Mouse (Mus musculus): ENCODE data around the gene Kcnk10.

Gene Kcnk10

DNA sequence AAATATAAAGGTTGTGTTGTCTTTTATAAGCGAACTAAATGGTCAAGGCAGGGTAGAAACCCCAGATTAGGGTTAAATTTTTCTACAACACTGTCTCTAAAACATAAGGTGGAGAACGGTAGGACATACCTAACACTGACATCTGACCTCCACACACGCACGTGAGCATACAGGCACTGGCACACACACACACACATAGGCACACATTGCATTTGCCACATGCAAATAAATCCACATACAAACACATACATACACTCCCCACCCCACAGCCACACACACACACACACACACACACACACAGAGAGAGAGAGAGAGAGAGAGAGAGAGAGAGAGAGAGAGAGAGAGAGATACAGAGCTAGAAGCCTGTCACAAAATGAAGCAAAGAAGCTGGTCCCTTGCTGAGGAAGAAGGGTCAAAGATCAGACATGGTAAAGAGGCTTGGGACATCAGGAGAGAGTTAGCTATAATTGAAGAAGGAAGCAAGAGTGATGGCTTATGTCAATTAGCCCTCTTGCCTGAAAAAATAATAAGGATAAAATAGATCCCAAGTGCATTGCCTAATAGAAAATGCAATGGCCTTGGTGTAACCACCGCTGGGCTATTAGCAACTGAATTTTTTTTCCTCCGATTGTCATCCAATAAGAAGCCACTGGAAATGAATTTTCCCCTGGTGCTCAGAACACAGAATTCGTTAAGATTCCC lies 58.1 kb downstream of the Kcnk10 start:
- DNase-seq: no peak

DNA sequence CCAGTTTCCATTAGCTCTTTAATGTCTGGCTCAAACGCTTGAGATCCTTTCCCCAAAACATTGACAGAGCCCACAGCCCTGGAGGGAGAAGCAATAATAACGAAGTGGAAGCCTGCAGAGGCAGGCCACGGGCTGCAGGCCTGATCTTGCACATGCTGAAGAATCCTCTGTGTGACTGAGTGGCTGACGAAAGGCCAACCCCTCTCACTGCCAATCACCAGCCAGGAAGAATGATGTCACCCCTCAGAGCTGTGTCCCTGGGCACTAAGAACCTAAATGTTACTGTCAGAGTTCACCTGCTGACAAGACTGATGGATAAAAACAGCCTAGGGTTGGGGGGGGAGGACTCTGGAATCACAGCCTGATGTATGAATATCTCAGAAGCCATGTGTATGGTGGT lies 72.5 kb downstream of the Kcnk10 start:
- DNase-seq: no peak

DNA sequence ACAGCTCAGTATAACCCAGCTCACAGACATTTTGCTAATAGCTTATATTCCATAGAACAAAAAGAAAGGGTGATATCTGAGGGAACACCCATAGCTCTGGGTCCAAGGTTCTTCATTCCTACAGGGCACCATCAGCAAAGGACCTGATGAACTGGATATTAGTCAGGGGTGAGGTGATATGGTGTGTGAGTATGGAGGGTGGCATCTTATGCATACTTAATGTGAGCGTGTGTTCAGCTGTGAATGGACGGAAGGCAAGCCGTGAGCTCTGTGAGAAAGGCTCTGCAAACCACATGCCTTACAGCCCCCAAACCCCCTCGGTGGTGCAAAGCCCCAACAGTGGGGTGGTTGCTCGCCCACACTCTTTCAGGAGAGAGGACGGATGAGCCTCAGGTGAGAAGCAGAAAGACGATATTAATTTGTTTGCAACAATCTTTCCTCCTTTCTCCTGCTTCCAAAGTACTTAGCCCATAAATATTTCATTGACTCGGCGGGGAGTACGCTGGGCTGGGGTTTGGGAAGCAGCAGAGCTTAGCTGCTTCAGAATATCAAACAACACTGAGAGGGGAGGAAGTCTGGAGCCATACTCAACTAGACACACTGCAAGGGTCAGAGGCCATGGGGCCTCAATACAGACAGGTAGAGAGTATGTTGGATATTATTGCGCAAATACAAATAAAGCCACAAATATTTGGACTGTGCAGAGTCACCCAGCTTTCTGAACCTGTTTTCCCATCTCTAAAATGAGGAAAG lies 76.4 kb downstream of the Kcnk10 start:
- DNase-seq: no peak

DNA sequence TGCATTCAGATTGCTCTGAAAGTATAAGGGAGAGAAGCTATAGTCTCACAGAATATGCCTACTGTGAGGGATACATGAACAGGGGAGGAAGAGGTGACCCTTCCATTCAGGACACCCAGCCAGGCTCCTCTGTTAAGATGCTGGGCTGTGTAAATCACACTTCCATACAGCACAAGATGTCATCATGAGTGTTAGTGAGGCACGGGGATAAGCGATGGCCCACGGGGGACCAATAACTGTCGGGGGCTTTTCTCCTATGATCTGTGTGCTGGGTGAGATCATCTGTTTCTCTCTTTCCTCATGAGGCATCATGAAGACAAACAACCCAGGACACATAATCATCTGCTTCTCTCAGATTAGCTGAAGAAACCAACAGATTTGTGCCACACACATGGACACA lies 77.1 kb downstream of the Kcnk10 start:
- DNase-seq: no peak

DNA sequence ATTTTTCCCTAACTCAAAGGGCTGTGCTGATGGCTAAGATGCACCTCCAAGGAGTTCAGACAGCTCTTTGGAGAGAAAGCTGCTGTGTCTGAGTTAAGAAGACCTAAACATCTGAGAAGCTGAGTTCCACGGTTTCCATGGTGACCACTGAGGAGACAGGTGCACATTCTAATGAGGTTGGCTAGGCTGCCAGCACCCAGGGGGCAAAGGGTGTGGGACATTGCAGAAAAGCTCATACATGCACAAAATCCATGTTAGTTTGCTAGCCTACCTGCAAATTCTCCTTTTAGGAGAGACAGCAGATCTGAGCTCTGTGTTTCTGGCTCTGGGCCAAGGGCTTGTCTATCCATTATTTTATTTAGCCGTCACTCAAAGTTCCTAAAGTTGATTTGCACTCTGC lies 96.7 kb downstream of the Kcnk10 start:
- DNase-seq: peak; percentile 17

DNA sequence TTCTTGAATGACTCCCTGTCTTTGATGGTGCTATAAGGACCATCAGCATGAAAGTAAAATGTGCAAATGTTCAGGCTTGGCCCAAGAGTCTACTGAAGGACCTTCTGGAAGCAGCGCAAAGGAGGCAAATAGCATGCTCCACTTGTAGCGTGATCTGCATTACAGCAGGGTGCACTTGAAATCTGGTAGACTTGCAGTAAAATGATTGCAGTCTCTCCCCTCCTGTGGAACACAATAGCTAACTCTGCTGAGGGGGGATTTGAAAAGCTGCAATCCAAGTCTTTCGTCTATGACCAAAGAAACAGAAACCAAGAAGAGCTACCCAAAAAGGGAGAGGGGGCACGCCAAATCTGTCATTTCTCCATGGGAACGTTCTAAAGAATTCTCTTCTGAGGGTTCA lies 97.1 kb downstream of the Kcnk10 start:
- DNase-seq: no peak

DNA sequence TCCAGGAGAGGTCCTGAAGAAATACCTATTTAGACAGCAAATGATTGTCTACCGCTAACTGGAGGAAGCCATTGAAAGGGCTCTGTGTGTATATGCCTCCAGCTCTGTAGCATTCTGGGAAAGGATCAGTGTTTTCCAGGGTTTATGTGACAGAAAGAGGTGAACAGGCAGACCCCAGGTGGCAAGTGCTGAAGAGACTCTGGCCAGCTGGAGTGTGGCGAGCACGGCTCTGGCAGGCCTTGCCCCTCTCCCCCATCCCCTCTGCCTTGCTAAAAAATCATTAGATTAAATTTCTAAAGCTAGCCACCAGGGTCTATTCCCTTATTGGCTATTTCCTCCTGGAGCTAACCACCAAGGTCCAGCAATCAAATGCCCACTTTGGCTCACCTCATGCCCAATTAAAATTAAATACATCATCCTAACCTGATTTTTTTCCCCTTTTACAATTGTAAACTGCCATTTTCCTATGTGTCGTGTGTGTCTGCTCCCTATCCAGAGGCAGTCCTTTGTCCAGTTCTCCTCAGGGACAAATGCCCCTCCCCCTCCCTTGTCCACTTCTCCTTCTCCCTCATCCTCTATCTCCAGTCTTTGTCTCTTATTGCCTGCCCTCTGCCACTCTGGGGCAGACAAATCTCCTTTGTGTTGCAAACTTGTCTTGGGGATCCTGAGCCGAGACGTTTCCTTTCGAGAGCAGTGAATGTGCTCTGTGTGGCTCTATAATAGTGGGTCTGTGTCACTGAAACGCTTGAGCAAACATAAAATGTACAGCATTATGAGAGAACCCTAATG lies 100.2 kb downstream of the Kcnk10 start:
- peak; percentile 49 for DNase-seq

DNA sequence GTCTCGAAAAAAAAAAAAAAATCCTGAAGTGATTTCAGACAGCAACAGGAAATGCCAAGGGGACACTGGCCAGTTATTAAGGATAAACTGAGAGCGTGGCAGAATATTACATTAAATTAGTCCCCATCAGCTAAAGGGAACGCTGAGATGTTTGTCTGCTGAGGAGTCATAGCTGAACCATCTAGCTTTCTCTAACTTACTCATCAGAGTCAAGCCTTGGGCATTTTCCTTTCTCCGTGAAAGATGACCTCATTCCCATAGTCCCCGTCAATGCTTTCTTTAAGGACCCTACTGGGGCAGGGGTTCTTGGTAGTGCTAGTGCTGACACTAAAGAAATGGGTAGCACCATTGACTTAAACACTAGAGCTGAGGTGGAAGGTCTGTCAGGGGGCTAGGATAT lies 106.9 kb downstream of the Kcnk10 start:
- DNase-seq: no peak

DNA sequence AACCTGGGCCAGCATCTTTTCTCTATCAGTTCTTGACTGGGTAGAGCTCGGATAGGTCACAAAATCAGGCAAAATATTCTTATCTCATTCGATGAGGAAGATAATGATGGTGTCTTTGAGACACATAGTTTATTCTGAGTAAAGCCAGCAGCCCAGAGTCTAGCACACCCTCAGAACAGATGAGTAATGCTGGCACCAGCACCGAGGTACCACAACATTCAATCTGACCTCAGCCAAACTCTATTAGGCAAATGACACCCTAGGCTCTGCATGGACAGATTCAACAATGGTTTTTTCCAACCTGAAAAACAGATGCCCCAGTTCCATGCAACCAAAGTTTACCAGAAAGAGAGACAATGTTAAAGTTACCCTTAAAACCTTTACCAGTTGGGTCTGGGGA lies 108.0 kb downstream of the Kcnk10 start:
- no peak for DNase-seq

DNA sequence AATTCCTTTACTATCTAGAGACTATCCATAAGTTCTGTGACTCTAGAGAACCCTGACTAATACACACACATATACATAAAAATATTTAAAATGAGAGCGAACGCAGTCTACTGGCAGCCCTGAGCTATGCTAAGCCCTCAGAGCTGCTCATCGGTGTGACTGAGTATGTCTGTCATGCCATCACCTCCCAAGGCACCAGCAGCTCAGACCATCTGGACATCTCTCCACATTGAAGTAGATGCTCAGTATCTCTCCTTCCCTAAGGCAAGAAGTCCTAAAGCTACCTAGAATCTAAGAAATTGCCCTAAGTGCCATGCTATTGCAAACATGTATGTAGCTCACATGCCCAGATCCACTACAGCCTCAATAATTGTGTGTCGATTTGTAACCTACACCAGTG lies 110.3 kb downstream of the Kcnk10 start:
- no peak for DNase-seq

DNA sequence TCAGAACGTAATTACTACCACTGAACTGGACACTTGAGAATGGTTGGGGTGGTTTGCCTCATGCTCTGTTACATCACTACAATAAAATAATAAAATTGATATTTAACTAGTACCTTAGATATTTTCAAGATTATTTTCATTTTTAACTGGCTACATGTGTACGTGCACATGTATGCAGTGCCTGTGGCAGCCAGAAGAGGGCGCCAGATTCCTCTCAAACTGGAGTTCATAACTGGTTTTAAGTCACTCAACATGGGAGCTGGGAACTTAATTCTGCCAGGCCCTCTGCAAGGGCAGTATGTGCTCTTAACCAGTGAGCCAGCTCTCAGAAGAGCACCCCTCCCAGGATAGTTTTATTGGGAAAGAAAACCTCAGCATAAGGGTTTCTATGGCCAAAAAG lies 118.2 kb downstream of the Kcnk10 start:
- no peak for DNase-seq

DNA sequence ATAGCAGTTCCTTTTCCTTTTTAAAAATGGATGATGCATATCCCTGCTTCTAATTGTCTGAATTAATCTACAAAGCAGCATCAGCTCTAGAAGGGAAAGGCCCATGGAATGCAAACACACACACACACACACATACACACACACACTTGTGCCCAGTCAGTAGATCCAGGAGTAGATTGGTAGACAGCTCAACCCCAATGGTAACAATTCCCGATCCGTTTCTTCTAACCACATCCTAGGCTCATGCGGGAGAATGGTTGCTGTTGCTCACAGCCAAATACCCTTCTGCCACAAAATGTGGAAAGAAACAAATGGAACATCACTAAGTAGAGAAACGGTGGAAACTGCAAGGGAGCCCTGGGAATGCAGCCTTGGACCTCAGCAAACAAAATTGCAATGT lies 119.2 kb downstream of the Kcnk10 start:
- no peak for DNase-seq

DNA sequence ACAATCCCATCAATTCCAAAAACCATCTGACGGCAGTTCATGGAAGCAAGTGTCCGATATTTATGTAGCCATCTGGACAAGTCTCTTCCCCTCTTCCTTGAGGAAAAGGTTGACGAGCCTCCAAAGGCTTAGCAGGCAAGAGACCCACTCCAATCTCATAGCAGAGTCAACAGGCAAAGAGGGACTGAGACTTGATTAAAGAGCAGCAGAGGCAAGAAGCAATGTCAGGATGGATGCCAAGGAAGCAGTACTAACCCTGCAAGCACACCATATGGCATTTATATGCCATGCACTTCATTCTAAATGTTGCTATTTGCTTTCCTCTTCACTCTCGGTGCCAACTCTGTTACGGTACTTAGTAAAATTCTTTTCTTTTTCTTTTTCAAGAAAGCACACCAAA lies 119.6 kb downstream of the Kcnk10 start:
- no peak for DNase-seq

DNA sequence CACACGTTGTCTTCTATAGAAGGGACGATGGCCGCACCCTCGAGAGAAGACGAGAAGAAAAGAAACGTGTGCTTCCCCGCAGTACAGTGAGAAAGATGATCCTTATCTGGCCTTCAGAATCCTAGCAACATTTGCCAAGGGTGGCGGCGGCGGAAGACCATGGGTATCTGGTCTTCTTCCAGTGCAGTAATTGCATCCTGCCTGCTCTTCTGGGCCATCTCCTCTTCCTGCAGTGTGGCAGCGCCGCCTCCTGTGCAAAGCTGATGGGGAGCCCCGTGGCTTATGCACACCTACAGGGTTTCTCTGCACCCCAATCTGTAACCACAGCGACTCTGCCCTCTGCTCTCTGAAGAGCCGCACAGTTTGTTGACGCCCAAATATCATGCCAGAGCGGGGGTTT lies 124.9 kb downstream of the Kcnk10 start:
- DNase-seq: no peak

DNA sequence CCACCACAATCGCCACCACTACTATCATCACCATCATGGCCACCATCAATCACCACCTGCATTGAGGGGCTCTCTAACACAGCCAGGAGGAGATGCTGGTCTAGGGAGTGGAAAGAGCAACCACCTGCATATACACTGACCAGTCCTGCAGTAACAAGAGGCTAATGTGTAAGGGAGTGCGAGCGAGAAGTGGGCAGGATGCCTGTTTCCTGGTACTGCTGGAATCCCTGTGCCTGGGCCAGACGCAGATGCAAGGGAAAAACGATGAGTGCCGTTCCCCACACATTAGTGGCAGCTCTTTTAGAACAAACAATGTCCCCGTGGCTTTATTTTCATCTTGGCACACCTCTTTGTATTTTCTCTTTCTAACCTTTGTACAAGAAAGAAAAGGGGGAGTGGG lies 125.5 kb downstream of the Kcnk10 start:
- no peak for DNase-seq

DNA sequence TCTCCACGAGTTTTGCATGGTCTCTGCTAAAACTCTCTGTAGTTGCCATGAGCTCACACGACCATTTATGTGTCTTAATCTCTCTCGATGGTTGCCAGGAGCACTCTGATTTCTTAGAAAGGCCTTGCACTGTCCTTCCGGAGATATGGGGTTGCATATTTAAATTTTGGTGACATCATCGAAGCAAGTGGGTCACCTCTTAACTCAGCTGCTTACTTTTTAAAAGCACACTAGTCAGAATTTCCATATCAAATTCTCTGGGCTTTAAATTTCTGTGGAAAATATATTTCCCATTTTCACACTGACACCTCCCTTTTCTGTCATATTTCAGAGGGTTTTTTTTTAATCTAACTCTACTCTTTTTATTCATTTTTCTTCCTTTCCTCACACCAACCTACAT lies 132.5 kb downstream of the Kcnk10 start:
- no peak for DNase-seq

DNA sequence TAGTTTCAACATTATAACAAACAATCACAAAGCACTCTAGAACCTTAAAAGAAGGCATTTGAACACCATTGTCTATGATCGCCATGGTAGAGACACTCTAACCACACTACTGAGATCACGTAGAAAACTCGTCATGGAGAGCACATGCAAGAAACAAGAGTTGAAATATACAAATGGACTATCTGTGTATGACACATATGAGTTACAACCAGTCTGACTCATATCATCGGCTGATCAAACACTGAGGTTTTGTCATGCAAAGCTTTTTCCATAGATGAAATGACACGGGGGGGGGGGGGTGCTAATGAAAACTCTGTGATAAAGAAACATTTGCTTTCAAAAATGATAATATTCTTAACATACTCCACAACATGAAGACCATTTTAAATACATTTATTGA lies 133.2 kb downstream of the Kcnk10 start:
- no peak for DNase-seq

DNA sequence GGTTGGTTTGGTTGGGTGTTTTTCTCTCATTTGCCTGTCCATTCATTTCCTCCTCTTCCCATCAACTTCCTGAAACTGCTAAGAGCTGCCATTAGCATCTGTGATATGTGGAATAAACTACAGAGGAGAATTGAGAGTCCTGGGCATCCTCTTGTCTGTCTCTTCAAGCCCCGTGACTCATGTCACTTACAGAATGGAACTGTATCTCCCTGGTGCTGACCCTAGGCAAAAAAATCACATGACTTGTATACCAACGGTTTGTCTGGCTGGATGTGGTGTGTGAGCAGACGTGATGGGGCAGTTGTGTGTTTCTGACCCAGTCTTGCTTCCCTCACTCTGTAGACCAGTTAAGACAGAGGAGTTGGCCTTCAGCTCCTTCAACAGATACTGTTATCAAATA lies 134.4 kb downstream of the Kcnk10 start:
- DNase-seq: no peak

DNA sequence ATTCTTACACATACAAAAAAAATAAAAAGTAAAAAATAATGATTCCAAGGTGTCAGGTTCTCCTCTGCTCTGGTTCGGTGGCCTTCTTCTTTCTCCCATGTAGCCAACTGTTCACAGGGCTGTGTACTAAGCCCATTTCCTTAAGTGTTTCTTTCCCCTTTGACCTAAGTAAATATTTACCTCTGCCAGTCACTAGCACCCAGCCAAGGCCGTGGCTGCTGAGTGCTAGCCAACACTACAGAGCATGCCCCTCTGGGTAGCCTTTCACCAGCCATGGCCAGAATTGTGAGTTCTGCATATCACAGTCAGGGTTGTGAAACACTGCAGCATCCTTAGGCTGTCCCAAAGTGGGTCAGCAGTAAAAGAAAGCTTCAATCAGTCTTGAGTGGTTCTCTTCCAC lies 140.0 kb downstream of the Kcnk10 start:
- DNase-seq: no peak

DNA sequence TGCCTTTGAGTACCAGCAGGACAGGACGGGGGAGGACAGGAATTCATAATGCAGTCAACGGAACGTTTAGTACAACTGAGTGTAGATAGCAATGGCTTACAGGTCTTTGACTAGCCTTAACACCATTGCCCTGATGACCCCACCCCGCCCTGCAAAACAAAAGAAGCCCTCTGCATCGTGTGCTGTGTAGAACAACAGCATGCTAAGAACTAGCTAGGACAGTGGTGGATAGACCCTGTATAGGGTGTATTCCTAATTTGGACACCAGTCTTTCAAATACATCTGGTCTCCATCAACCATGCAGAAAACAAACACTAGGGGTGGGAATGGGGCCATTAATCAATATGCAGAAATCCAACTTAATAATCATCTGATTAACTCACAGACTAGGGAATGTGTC lies 147.4 kb downstream of the Kcnk10 start:
- no peak for DNase-seq

DNA sequence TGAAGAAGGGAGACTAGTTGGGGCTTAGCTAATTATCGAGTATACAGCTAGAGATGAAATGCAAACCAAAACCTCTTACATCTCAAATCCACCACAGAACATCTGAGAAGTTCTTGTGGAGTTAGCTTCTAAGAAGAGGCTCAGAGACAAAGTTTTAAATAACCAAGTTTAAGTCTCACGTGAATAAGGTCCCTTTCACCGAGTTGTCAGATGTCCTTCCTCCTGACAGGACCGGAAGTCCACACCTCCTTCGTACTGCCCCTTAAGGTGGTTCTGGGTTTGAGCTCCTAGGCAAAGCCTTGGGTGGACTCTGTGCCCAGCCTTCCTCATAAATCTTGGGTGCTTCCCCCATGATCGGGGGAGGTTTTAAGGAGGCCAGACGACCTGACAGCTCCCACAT lies 156.8 kb downstream of the Kcnk10 start:
- no peak for DNase-seq

DNA sequence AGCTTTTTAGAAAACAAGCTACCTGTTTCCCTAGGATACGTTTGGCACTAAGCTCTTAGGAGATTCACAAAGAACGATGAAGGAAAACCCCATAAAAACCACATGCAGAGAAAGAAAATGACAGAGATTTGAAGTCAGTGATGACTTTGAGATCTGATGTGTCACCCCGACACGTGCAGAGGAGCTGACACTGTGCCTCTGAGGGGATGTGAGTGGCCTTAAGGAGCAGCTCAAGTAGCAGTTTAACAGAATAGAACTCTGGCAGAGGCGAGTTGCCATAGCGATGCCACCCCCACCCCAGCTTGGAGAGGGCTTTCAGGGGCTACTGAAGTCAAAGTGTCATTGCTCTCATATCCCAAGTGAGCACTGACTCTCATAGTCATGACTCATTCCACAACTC lies 158.3 kb downstream of the Kcnk10 start:
- peak; percentile 2 for DNase-seq

DNA sequence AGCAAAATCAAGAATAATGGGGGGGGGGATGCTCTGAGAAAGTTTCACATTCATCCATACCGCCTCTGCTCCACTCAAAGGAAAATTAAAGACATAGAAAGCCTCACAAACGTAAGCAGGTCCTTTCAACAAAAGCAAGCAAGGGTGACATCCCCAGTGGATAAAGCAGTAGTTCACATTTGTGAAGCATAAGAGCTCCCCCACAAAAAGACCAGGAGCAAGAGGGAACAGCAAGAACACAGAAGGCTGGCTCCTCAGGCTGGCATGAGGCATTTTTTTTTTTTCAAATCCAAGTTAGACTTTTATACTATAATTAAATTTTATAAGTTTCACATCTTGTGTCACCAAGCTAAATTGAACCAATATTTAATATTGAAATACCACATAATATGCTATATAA lies 168.5 kb downstream of the Kcnk10 start:
- peak; percentile 18 for DNase-seq

DNA sequence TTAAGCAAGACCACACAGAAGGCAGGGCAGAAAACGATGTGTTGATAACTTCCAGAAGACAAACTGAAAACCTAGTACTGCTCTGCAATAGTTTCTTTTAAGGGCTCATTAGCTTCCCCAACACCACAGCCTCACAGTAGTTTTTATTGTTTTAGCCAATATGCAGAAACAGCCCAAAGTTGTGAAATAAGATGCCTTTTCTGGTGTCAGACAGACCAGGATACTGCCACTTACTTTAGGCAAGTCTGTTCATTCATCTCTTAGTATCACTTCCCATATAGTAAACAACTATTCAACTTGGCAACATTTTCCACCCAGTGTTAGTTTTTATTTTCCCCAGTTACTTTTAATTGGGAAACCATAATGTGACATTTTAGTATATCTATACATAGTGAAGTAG lies 171.5 kb downstream of the Kcnk10 start:
- DNase-seq: no peak
